Mouse (Mus musculus) liver, embryonic 11.5 days (tissue): ENCODE results near the gene Gm45623. TPM values are rescaled to one million over a fixed set of nuclear protein-coding genes. Genes with fewer than 3 reads are reported as not detected.
A peak's percentile ranks its signal among the peaks of the same experiment; 100 is the strongest.

Source experiments
- ATAC-seq: fragments of 200-750 bp; cut with Nextera tagmentation; replicated peaks from 2 replicates; pipeline ENCODE4 v1.8.0; 2017; ENCODE audit warnings: moderate number of reproducible peaks, mild to moderate bottlenecking, moderate TSS enrichment, moderate library complexity; ENCODE audit not compliant: low FRiP score
- DNase-seq: peaks from one replicate; pipeline ENCODE4 v3.0.0-alpha.2; 2017; ENCODE audit warnings: low spot score
- H3K27ac ChIP-seq: fragments of 300-500 bp; sonication (generic); 2 replicates; pipeline ENCODE4 v1.5.1; 2014; ENCODE audit warnings: mild to moderate bottlenecking, low read depth, low read length, control low read depth
- H3K27me3 ChIP-seq: fragments of 300-500 bp; sonication (generic); replicated peaks from 2 replicates; pipeline ENCODE4 v1.6.1; 2014; ENCODE audit warnings: low read length, mixed read lengths; ENCODE audit not compliant: control insufficient read depth, insufficient read depth
- H3K36me3 ChIP-seq: fragments of 300-500 bp; sonication (generic); 2 replicates; pipeline ENCODE4 v1.6.1; 2014; ENCODE audit warnings: mild to moderate bottlenecking, low read length, moderate library complexity, mixed read lengths; ENCODE audit not compliant: control insufficient read depth, insufficient read depth
- H3K4me1 ChIP-seq: fragments of 300-500 bp; sonication (generic); replicated peaks from 2 replicates; pipeline ENCODE4 v1.6.1; 2014; ENCODE audit warnings: low read length, mixed read lengths; ENCODE audit not compliant: control insufficient read depth, insufficient read depth
- H3K4me2 ChIP-seq: fragments of 300-500 bp; sonication (generic); 2 replicates; pipeline ENCODE4 v1.6.1; 2014; ENCODE audit warnings: mild to moderate bottlenecking, control low read depth, moderate library complexity
- H3K4me3 ChIP-seq: fragments of 300-500 bp; sonication (generic); 2 replicates; pipeline ENCODE4 v1.5.1; 2014; ENCODE audit warnings: low read depth, low read length, control low read depth
- H3K9ac ChIP-seq: fragments of 300-500 bp; sonication (generic); 2 replicates; pipeline ENCODE4 v1.6.1; 2014; ENCODE audit warnings: low read depth, low read length, control low read depth
- H3K9me3 ChIP-seq: fragments of 300-500 bp; sonication (generic); 2 replicates; pipeline ENCODE4 v1.6.1; 2016; ENCODE audit warnings: low read length, inconsistent platforms, mixed read lengths; ENCODE audit not compliant: control insufficient read depth
- WGBS: fragments of 180-500 bp; shearing (Covaris S2); extraction: QIAGEN DNeasy Blood & Tissue Kit; methylation state at CpG from one replicate; pipeline ENCODE4 v1.1.7; 2014; 5-methylcytosine and 5-hydroxymethylcytosine counted together
- polyA plus RNA-seq: library from polyadenylated mRNA; unstranded; fragments of >200 nt; fragmentation: Nextera tagmentation; extraction: Ambion mirVana; gene quantifications from 2 replicates; pipeline ENCODE4 v1.2.1, GENCODE M21; 2014

Gene Gm45623
- polyA plus RNA-seq, 1 experiment from 2014 or later, result not detected

- Histone ChIP-seq H3K9me3 (no peaks in the 10 kb centered on the region), H3K9ac (peak overlapping the region; percentile 9; the same call in 1 of the 2 replicates), H3K4me1 (no peaks in the 10 kb centered on the region), H3K4me3 (peak overlapping the region; percentile 10; the same call in 1 of the 2 replicates), H3K27ac (no peak overlapping the region), H3K4me2 (peak overlapping the region; percentile 58), H3K36me3 (no peaks in the 10 kb centered on the region), H3K27me3 (peaks cover 15% of the 10 kb centered on the region)
- DNase-seq (no peak), ATAC-seq (0 out of 2 replicates have a peak, but pooled peaks have one; percentile 23)
- 29% methylated on average over 25 of the region's 25 CpGs for WGBS
These were observed 11.8 kb upstream of the Gm45623 start for GRCm38 (mm10) chr13:56765284-56766032.

GRCm38 (mm10) chr13:56762446-56763229 is 9.0 kb upstream of the Gm45623 start:
- Histone ChIP-seq H3K36me3 (no peaks in the 10 kb centered on the region), H3K9me3 (no peaks in the 10 kb centered on the region), H3K27me3 (peaks cover 15% of the 10 kb centered on the region), H3K4me1 (no peaks in the 10 kb centered on the region), H3K4me2 (no peak overlapping the region), H3K27ac (no peak overlapping the region), H3K4me3 (no peak overlapping the region), H3K9ac (no peak overlapping the region)
- DNase-seq (no peak), ATAC-seq (no peak)
- 27% methylated on average over 13 of the region's 13 CpGs for WGBS

DNA sequence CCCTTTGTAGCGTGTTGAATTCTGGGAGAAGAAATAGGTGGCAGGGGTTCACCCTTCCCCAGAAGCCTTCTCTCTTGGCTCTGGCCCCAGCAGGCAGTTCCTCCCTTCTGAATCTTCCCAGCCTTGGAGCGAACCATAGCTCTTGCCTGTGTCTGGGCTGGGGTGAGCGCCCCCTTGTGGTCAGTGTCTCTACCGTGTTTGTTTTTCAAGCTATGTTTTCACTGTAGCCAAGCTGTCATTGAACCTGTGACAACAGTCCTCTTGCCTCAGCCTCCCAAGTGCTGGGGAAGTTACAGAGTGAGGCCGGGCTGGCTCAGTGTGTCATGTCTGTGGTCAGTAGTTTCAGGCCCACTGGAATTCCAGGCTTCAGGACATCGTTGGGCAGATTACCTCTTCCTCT is 4.9 kb upstream of the Gm45623 start:
- DNase-seq (peak; percentile 80), ATAC-seq (no peak)
- H3K36me3 ChIP-seq, result no peaks in the 10 kb centered on the region
- H3K27me3 ChIP-seq, result peaks cover 42% of the 10 kb centered on the region
- H3K4me3 ChIP-seq, result no peak overlapping the region
- no peak overlapping the region for H3K27ac ChIP-seq
- no peak overlapping the region for H3K4me2 ChIP-seq
- no peaks in the 10 kb centered on the region for H3K9me3 ChIP-seq
- WGBS, result 24% methylated on average over 6 of the region's 6 CpGs
- no peak overlapping the region for H3K9ac ChIP-seq
- no peaks in the 10 kb centered on the region for H3K4me1 ChIP-seq

DNA sequence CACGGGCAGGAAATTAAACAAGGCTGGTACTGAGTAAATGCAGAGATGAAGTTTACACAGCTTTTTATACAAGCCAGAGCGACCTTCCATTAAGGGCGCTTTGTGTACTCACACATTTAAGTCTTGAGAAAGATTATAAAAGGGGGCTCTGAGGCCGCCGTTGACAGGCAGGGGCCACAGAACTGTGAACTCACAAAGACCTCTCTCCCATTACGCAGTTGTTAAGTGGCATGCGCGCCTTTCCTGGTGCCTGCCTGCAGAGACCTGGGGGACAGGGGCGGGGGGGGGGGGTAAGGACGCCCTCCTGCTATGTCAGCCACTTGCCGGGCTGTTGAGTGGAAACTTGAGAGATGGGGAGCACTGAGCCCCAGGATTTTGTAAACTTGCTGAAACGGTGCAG is 3.6 kb upstream of the Gm45623 start:
- no peaks in the 10 kb centered on the region for H3K36me3 ChIP-seq
- peaks cover 7% of the 10 kb centered on the region; the same call in 1 of the 2 replicates for H3K4me1 ChIP-seq
- H3K9ac ChIP-seq, result no peak overlapping the region
- 48% methylated on average over 12 of the region's 12 CpGs for WGBS
- ATAC-seq (no peak), DNase-seq (no peak)
- no peak overlapping the region for H3K27ac ChIP-seq
- H3K9me3 ChIP-seq, result no peaks in the 10 kb centered on the region
- H3K27me3 ChIP-seq, result peaks cover 46% of the 10 kb centered on the region
- no peak overlapping the region for H3K4me3 ChIP-seq
- H3K4me2 ChIP-seq, result no peak overlapping the region

DNA sequence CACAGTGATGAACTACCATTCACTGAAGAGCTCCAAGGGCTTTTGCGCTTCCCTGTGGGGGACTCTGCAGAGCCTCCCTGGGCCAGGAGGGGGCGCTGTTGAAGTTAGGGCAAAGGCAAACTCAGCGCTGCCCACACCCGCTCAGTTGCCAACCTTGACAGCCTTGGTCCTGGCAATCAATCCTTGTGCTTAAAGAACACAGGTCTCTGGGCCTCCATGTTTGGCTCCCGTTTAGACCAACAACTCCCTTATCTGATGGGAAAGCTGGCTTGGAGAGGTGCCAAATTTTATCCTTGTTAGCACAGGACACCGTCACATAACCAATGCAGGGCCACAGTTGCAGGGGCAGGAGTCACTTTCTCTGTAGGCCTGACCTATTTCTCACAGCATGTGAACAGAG is 2.2 kb upstream of the Gm45623 start:
- WGBS, result 57% methylated on average over 6 of the region's 6 CpGs
- peaks cover 7% of the 10 kb centered on the region; the same call in 1 of the 2 replicates for H3K4me1 ChIP-seq
- peaks cover 53% of the 10 kb centered on the region for H3K27me3 ChIP-seq
- ATAC-seq (no peak), DNase-seq (no peak)
- H3K4me2 ChIP-seq, result no peak overlapping the region
- H3K4me3 ChIP-seq, result no peak overlapping the region
- H3K9ac ChIP-seq, result no peak overlapping the region
- no peak overlapping the region for H3K27ac ChIP-seq
- no peaks in the 10 kb centered on the region for H3K9me3 ChIP-seq
- H3K36me3 ChIP-seq, result no peaks in the 10 kb centered on the region

DNA sequence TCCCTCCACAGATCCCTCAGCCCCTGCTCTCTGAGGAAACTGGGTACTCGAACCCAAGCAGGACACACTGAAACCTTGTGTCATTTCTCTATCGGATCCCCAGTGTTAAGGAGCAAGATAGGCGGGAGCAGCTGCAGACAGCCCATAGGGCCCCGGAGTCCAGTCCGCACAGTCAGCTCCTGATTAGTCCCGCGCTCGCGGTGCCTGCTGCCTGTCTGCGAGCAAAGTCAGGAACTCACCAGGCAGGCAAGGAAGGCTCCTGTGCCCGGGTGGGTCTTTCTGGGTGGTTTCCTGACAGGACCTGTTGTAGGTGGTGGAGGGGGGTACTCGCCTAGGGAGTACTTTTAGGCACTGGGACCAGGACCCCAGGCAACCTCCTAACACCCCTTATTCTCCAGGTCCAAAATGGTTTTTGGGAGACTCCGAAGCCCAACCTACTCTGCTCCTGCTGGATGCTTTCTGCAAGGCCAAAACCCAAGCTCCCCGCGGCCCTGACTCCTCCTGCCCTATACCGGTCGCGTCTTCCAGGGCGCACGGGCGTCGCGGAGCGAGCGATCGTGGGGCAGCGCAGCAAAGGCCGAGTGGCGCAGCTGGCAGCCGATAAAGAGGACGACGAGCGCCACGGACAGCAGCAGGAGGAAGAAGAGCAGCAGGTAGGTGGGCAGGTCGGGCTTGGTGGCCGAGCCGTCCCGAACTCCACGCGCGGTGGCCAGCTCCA is 994 bp downstream of the Gm45623 start:
- WGBS, result 4% methylated on average over 41 of the region's 41 CpGs

DNA sequence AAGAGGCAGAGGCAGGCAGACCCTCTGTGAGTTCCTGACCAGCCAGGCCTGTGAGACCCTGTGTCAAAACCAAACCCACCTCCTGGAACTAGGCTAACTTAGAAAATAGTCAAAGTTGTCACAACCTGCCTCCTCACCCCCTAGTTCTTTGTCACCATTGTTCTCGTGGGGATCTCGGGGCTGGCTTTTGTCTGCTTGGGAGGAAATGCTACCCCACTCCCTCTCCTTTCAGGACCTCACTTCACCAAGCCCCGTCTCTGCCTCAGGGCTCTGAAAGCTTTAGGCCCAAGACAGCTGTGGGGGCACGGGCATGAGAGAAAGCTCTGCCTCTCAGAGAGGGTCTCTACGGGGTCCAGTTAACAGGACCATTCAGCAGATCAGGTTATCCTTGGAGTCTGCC is 1.9 kb downstream of the Gm45623 start:
- H3K36me3 ChIP-seq, result no peaks in the 10 kb centered on the region
- ATAC-seq (no peak), DNase-seq (no peak)
- H3K27me3 ChIP-seq, result peaks cover 59% of the 10 kb centered on the region
- WGBS, result 34% methylated on average over 5 of the region's 5 CpGs
- no peak overlapping the region for H3K4me3 ChIP-seq
- H3K9me3 ChIP-seq, result no peaks in the 10 kb centered on the region
- H3K4me1 ChIP-seq, result peaks cover 9% of the 10 kb centered on the region; the same call in 1 of the 2 replicates
- no peak overlapping the region for H3K9ac ChIP-seq
- no peak overlapping the region for H3K27ac ChIP-seq
- H3K4me2 ChIP-seq, result no peak overlapping the region

More for the DNA sequence above, 994 bp downstream of the Gm45623 start:
- peaks cover 59% of the 10 kb centered on the region for H3K27me3 ChIP-seq
- H3K9ac ChIP-seq, result no peak overlapping the region
- no peak overlapping the region for H3K27ac ChIP-seq
- ATAC-seq, result no peak
- H3K4me1 ChIP-seq, result peaks cover 7% of the 10 kb centered on the region; the same call in 1 of the 2 replicates
- no peak for DNase-seq
- peak overlapping the region; percentile 63 for H3K4me2 ChIP-seq
- H3K4me3 ChIP-seq, result peak overlapping the region; percentile 41
- H3K36me3 ChIP-seq, result no peaks in the 10 kb centered on the region
- no peaks in the 10 kb centered on the region for H3K9me3 ChIP-seq

DNA sequence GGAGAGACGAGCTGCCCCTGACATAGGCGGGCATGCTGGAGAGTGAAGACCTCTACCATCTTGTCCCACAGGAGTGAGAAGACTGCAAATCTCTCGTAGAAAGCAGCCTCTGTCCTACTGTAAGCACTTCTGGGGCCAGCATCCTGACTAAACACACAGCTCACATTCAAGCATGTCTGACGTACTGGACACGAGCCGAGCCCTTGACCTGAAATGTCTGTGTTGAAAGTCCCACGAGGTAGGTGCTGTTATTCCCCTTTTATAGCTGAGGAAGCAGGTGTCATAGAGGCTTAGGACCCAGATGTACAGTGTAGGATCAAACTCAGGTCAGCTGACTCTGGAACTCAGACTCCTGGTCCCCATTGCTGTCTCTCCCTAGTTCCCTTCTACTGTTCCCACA is 4.2 kb downstream of the Gm45623 start:
- Histone ChIP-seq H3K27ac (no peak overlapping the region), H3K4me2 (no peak overlapping the region), H3K9me3 (no peaks in the 10 kb centered on the region), H3K9ac (no peak overlapping the region), H3K27me3 (peaks cover 41% of the 10 kb centered on the region), H3K4me3 (no peak overlapping the region), H3K4me1 (peaks cover 9% of the 10 kb centered on the region; the same call in 1 of the 2 replicates), H3K36me3 (no peaks in the 10 kb centered on the region; the same call in 1 of the 2 replicates)
- no peak for ATAC-seq
- DNase-seq, result no peak
- WGBS, result 79% methylated on average over 7 of the region's 7 CpGs
